Mouse (Mus musculus): Measurements from ENCODE around the gene Gm20509. TPM values are rescaled to one million over a fixed set of nuclear protein-coding genes. Genes with fewer than 3 reads are reported as not detected.

Gm20509 gene
- polyA plus RNA-seq, 1 experiment from 2014 or later = not detected

DNA sequence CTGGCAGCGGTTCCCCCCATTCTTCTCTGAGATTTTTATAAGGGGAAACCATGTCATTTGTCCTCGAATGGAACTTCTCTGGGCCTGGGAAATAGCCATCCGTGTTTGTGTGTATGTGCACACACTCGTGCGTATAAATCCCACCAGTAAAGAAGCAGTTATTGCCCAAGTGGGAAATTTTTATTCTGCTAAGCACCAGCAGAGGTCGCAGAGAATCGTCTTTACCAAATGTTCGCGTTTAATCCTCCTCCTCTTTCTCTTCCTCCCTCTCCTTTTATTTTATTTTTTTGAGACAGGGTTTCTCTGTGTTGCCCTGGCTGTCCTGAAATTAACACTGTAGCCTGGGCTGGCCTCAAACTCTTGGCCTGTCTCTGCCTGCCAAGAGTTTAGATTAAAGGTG, 52.1 kb downstream of the Gm20509 start:
- no peak for ATAC-seq (ENCODE audit: low FRiP score)
- no peaks in the 10 kb centered on the region for H3K27me3 ChIP-seq
- H3K36me3 ChIP-seq = no peaks in the 10 kb centered on the region
- no peak overlapping the region for H3K4me2 ChIP-seq
- 58% methylated on average over 9 of the region's 9 CpGs for WGBS
- H3K9me3 ChIP-seq = no peaks in the 10 kb centered on the region
- H3K4me3 ChIP-seq = no peak overlapping the region
- no peak overlapping the region for H3K27ac ChIP-seq
- no peak overlapping the region for H3K9ac ChIP-seq
- H3K4me1 ChIP-seq (replicated peaks) = no peaks in the 10 kb centered on the region

DNA sequence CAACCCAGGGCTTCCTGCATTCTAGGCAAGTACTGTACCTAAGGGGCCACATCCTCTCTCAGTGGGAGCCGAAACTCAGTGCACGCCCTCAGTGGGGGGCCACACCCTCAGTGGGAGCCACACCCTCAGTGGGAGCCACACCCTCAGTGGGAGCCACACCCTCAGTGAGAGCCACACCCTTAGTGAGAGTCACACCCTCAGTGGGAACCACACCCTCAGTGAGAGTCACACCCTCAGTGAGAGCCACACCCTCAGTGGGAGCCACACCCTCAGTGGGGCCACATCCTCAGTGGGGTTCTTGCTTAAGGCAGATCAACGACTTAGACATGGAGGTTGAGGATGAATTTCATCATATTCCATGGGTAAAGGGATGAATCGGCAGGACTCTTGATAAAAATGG, 55.7 kb downstream of the Gm20509 start:
- 94% methylated on average over 4 of the region's 4 CpGs for WGBS
- no peak overlapping the region for H3K4me3 ChIP-seq
- no peaks in the 10 kb centered on the region for H3K27me3 ChIP-seq
- H3K27ac ChIP-seq = no peak overlapping the region
- H3K36me3 ChIP-seq = no peaks in the 10 kb centered on the region
- no peak overlapping the region for H3K4me2 ChIP-seq
- no peak overlapping the region for H3K9ac ChIP-seq
- no peaks in the 10 kb centered on the region for H3K9me3 ChIP-seq
- H3K4me1 ChIP-seq (replicated peaks) = no peaks in the 10 kb centered on the region
- ATAC-seq (ENCODE audit: low FRiP score) = no peak

- no peak for ATAC-seq (ENCODE audit: low FRiP score)
- Histone ChIP-seq H3K4me3 (no peak overlapping the region), H3K4me2 (no peak overlapping the region), H3K27me3 (no peaks in the 10 kb centered on the region), H3K9ac (no peak overlapping the region), H3K27ac (no peak overlapping the region), H3K4me1 (replicated peaks) (no peaks in the 10 kb centered on the region), H3K36me3 (no peaks in the 10 kb centered on the region), H3K9me3 (no peaks in the 10 kb centered on the region)
- 36% methylated on average over 1 of the region's 1 CpGs for WGBS
Observed at GRCm38 (mm10) chr9:73159265-73159664, 57.0 kb downstream of the Gm20509 start.

- Histone ChIP-seq H3K4me1 (replicated peaks) (no peaks in the 10 kb centered on the region), H3K36me3 (no peaks in the 10 kb centered on the region), H3K27me3 (no peaks in the 10 kb centered on the region), H3K9me3 (no peaks in the 10 kb centered on the region), H3K4me3 (no peak overlapping the region), H3K27ac (no peak overlapping the region), H3K9ac (no peak overlapping the region), H3K4me2 (peak overlapping the region; percentile 41)
- peak; percentile 69; the same call in 1 of the 2 replicates for ATAC-seq (ENCODE audit: low FRiP score)
- WGBS = 22% methylated on average over 26 of the region's 26 CpGs
Observed at GRCm38 (mm10) chr9:73162571-73163333, 60.5 kb downstream of the Gm20509 start.

DNA sequence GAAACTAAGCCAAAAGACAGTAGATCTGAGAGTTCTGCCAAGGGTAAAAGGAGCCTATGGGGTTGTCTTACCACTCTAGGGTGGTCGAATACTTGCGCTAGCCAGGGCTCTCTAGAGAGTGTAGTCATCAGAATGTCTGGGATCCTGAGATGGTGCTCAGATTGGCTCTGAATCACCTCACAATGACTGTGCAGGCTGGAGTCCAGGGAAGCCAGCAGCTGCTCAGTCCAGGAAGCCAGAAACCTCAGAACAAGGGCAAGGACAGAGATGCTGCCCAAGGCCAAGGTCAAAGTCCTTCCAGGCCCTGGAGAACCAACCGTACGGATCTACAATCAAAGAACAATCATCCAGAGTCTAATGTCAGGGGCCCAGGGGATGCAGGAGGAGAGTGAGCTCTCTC, 63.4 kb downstream of the Gm20509 start:
- peaks cover 5% of the 10 kb centered on the region; the same call in 1 of the 2 replicates for H3K9me3 ChIP-seq
- H3K27ac ChIP-seq = no peak overlapping the region
- no peaks in the 10 kb centered on the region for H3K36me3 ChIP-seq
- H3K4me2 ChIP-seq = no peak overlapping the region
- H3K4me1 ChIP-seq (replicated peaks) = no peaks in the 10 kb centered on the region
- H3K9ac ChIP-seq = no peak overlapping the region
- H3K4me3 ChIP-seq = no peak overlapping the region
- no peaks in the 10 kb centered on the region for H3K27me3 ChIP-seq
- ATAC-seq (ENCODE audit: low FRiP score) = no peak
- 91% methylated on average over 4 of the region's 4 CpGs for WGBS

Other genes starting within 250 kb of the Gm20509 start
- gene Pygo1, start 176.8 kb upstream of the Gm20509 start, polyA plus RNA-seq (2015; fragmentation: Nextera tagmentation; extraction: Ambion mirVana) = 13.3 and 13.6 TPM in 2 replicates
- gene Dyx1c1, start 143.7 kb upstream of the Gm20509 start, polyA plus RNA-seq (2015; fragmentation: Nextera tagmentation; extraction: Ambion mirVana) = 2.4 and 3.0 TPM in 2 replicates
- gene Gm44503, start 143.6 kb upstream of the Gm20509 start, polyA plus RNA-seq (2015; fragmentation: Nextera tagmentation; extraction: Ambion mirVana) = 0.05 TPM in 1 of 2 replicates, not detected in the other
- 29.9 and 33.7 TPM in 2 replicates for gene Ccpg1os, start 117.1 kb upstream of the Gm20509 start, polyA plus RNA-seq (2015; fragmentation: Nextera tagmentation; extraction: Ambion mirVana)
- 42.7 and 43.9 TPM in 2 replicates for gene Ccpg1, start 117.0 kb upstream of the Gm20509 start, polyA plus RNA-seq (2015; fragmentation: Nextera tagmentation; extraction: Ambion mirVana)
- 13.4 and 14.1 TPM in 2 replicates for gene Pigb, start 62.1 kb upstream of the Gm20509 start, polyA plus RNA-seq (2015; fragmentation: Nextera tagmentation; extraction: Ambion mirVana)
- 1.3 and 2.3 TPM in 2 replicates for gene Rab27a, start 57.6 kb upstream of the Gm20509 start, polyA plus RNA-seq (2015; fragmentation: Nextera tagmentation; extraction: Ambion mirVana)
- gene Khdc3, start 634 bp upstream of the Gm20509 start, polyA plus RNA-seq (2015; fragmentation: Nextera tagmentation; extraction: Ambion mirVana) = 0.26 TPM in 1 of 2 replicates, not detected in the other
- 114 and 115 TPM in 2 replicates for gene Rsl24d1, start 11.0 kb downstream of the Gm20509 start, polyA plus RNA-seq (2015; fragmentation: Nextera tagmentation; extraction: Ambion mirVana)

Measured in hindbrain, embryonic 13.5 days (tissue).